Mouse (Mus musculus) skeletal muscle tissue, adult 2 months (tissue): ENCODE results near the gene Cip2a.

ENCODE experiments used
- DNase-seq: peaks from one replicate; pipeline ENCODE4 v3.0.0-alpha.2; 2012; ENCODE audit warnings: low read depth, low spot score

Cip2a gene

DNA sequence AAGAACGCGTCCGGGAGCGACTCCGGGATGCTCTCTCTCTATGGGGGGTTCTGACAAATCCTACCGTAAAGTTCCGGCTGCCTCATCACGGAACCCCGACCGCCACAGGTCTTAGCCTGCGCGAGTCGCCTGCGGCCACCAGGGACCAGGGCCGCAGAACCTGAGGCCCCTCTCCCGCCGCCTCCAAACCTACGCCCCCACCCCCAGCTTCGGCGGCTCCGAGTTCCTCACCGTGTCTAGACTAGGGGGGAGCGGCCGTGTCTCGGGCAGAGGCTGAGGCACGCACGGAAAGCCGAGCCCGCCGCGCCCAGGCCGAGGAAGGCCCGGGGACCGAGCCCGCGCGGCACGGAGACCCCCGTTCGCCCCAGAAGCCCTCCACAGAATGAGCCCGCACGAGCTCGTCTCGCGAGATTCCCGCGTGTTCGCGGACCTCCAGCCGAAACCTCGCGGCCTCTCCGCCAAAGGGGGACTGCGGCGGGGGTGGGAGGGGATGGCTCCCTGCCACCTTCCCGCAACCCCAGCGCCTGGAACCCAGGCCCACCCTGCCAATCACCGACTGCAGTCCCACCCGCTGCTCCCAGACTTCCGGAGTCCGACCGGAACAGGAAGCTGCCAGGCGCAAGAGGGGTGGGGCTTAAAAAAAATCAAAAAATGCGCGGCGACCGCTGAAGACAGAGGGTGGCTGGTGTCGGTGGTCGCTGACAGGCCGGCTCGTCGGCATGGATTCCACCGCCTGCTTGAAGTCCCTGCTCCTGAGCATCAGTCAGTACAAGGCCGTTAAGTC lies at the start of gene Cip2a, which contains the start of gene Dzip3:
Cip2a (plus strand) TSS at position 627 of the 784 bp plus-strand sequence.
Dzip3 (minus strand) TSS at position 607 of the 784 bp plus-strand sequence.
- DNase-seq: peak; percentile 81

DNA sequence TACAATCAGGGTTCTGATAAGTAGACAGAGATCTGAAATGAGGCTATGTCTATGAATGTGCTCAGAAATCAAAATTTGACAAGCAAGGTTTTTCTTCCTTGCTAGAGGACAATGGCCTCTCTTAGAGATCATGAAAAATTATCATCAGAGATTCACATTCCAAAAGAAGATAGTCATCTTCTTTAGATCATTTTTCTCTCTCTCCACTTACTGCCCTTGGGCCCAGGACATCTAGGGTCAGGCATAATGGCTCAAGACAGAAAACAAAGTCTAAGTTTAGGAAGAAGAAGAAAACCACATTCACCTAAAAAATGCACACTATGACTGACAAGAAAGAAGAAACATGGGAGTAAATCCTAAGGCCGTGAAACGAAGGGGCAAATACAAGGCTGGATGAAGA lies 21.0 kb upstream of the Cip2a start:
- no peak for DNase-seq

DNA sequence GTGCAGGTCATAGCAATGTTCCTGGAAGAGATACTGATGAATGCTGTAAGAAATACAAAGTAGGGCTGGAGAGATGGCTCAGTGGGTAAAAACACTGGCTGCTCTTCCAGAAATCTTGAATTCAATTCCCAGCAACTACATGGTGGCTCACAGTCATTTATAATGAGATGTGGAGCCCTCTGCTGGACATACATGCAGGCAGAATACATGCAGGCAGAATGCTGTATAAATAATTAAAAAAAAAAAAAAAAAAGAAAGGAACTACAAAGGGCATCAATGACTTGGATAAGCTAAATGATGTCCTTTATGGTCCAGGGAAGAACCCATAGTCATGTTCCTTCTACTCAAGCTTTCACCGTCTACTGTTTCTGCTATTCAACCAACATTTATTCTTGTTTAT lies 20.4 kb upstream of the Cip2a start:
- DNase-seq: no peak

- no peak for DNase-seq
Observed at GRCm38 (mm10) chr16:48979965-48980364, 14.0 kb upstream of the Cip2a start.

GRCm38 (mm10) chr16:48985034-48985627 lies 8.9 kb upstream of the Cip2a start:
- no peak for DNase-seq

- DNase-seq: no peak
Observed at GRCm38 (mm10) chr16:48989700-48990099, 4.3 kb upstream of the Cip2a start.

DNA sequence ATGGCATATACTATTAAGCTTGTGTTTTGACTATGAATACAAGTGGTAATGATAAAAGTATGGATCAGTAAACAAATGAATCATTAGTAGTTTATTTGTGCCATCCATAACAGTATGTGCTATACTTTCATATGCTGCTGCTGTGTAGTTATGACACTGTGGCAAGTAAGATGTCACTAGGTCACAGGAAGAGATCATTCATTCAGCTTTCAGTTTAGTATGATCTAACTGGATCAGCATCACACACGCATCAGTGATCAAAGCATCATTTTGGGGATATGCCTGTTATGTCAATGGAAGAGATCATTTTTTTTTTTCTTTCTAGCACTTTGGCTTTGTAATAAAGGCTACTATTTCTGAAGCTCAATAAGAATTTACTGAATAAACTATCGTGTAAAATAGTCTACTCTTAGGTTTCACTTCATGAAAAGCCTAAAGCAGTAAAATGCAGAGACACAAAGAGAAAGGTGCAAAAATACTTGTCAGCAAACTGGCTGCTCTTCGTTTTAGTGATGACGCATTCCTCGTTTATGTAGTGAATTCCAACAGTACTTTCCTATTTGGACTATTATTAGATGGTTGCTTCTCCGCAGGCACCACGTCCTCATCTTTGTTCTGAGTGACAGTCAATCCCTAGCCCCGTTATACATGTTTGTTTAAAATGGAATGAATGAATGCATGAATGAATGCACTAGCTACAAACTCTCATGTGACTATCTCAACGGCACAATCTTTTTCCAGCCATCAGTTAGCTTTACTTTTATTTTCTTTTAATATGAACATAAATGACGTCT lies 1.4 kb upstream of the Cip2a start:
- no peak for DNase-seq

DNA sequence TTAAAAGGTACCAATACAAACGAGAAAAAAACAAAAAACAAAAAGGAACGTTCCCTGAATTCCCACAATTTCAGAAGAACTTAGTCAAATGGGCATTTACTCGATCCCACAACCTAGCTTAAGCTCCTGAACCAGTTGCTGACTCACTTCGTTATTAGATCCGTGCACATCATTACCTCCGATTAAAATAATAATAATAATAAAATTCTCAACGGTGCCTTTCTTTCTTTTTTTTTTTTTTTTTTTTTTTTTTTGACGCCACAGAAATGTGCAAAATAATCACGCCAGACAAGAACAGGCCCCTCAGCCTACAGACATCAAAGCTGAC lies 790 bp upstream of the Cip2a start:
- no peak for DNase-seq

GRCm38 (mm10) chr16:48994343-48994693 lies 333 bp downstream of the Cip2a start:
- DNase-seq: no peak

GRCm38 (mm10) chr16:49004151-49004550 lies 10.2 kb downstream of the Cip2a start:
- no peak for DNase-seq

DNA sequence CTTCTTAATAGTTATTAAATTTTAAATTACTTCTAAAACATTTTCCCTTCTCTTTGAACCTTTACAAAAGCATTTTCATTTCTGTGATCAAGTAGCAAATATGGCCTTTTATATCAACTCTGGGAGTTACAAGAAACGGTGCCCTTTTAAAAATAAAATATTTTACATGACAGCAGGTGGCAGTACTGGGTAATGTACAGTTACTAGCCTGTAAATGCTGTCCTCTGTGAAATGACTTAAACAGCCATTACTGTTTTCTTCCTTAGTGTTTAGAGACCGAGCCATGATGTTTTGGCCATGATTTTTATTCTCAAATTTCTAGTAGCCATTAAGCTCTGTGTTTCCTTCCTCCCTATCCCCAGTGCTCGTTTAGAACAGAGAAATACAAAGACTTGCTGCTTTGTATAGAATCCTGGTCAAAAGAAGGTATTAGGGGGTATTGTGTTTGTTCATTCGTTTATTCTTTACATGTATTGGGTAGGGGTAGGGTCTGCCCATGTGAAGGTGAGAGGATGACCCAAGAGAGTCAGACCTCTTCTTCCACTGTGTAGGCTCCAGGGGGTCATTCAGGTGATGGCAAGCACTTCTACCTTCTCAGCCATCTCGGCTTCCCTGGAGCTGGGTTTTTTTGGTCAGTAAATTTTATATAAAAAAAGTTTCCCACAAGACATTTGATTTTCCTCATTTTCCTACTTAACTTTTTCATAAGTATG lies 22.8 kb downstream of the Cip2a start:
- DNase-seq: no peak

DNA sequence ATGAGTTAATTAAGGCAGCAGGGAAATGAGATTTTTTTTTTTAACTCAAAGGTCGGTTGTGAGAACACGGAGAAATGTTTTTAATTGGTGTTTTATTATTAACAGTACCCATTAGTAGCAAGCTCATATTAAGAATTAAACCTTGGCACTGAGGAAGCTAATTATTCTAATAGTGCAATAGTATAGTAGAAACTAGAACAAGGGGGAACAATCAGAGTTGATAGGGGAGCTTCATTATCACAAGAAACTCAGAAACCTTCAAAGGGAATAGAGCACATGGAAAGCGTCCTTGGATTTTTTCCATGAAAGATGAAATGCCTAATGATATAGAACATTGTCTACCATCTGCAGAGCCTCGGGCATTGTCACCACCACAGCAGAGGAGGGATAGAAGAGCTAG lies 41.9 kb downstream of the Cip2a start:
- DNase-seq: no peak

- no peak for DNase-seq
Observed at GRCm38 (mm10) chr16:49037771-49038170, 43.8 kb downstream of the Cip2a start.

DNA sequence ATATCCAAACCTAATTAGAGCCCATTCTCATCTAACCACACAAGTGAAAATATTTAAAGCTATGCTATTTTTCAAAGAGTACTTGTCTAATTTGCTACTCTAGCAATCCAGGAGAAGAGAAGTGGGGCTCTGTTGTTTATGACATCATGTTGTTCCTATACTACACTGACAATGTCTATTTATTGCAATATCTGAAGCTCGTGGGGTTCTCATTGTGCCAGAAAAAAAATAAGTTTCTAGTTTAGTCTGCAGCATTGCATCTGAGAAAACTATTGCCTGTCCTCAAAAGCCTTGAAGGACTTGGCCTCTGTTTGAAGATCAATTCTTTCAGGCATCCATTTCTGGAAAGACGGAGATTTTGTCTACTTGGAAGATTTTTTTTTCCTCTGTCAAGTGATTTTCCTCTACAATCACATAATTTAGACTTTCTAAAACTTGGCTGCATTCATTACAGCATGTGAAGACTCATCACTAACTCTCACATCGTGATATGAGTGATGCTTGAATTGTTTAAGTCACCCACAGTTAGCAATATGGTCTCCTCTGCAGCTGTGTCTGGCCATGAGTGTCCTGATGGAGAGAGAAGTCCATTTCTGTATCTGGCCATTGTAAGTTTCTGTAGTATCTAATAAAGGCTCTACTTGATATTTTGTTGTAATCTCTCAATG lies 46.7 kb downstream of the Cip2a start:
- DNase-seq: no peak

DNA sequence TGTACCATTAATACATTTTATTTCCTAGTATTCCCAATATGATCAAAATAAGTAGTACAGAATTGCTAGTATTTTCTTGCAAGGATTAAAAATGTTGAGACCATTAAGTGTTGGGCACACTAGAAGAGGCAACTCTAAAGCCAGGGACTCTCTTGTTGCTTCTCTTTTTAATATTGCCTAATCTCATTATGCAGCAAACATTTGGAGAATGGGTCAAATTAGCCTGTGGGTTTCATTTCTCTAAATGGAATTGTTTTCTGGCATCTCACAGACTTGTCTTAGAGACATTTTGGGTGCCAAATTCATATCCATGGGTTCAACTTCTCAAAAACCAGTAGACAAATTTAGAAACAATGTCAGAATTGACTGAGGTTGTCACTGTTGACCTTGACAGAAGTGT lies 55.2 kb downstream of the Cip2a start:
- DNase-seq: no peak

GRCm38 (mm10) chr16:49057186-49057585 lies 63.2 kb downstream of the Cip2a start, which contains the start of gene Myh15:
Gene Myh15 (plus strand): TSS chr16:49057486.
- DNase-seq: no peak
